In the genomic region with DNA sequence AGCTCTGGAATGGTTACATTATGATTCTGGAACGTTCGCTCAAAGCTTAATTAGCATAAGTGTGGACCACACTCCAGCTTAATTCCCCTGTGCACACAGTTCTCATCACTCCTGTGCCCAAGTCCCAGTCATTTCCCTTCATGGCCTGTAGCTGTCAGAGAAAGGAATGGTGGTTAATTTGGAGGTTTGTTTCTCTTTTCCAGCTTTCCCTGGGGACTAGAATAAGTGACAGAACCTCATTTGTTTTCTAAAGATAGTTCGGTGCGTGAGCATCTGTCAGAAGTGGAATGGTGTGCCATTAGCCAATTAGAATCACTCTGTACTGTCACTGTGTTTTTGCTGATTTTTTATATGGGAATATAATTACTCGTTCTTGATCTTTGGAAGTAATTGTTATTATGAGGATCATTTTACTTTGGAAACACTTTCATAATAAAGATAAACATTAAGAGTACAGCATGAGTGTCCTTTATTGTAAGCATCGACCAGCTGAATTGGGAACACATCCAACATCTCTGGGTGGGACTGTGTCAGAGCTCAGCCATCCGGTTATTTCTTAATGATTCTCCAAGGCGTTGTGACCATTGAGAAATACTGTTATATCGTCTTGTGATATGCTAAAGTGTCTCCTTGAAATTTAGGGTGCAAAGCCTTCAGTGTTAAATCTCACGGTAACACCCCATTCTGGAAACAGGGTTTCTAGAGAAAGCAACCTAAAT, we compare ENCODE assay signal across 15 mouse cellular contexts. TPM values are rescaled to one million over a fixed set of nuclear protein-coding genes. Genes with fewer than 3 reads are reported as not detected.
DNase-seq lines count a peak whose midpoint lies in the region; ATAC-seq and TF ChIP-seq lines count a peak whose summit lies in the region.
"Had no signal": no experiment of that assay in that cellular context is flagged by ENCODE, and none has a peak within 500 bp of the region (broad histone marks: within the 10 kb centered on the region; RNA-seq: fewer than 3 reads in every experiment).

No protein-coding gene starts in this region.

- H3K27me3 ChIP-seq in forebrain, embryonic 13.5 days, result no peaks in the 10 kb centered on the region
- no peaks in the 10 kb centered on the region for H3K27me3 ChIP-seq in forebrain, embryonic 10.5 days (ENCODE audit: poor library complexity, severe bottlenecking)
- no peaks in the 10 kb centered on the region for H3K27me3 ChIP-seq in intestine, embryonic 14.5 days (replicated peaks; ENCODE audit: control insufficient read depth, insufficient read depth, low read length)
- no peaks in the 10 kb centered on the region for H3K27me3 ChIP-seq in intestine, embryonic 15.5 days (replicated peaks)
- H3K27me3 ChIP-seq in lung, postnatal 0 days (replicated peaks; ENCODE audit: insufficient read depth, low read length), result no peaks in the 10 kb centered on the region
- H3K27me3 ChIP-seq: embryonic facial prominence, embryonic 15.5 days; kidney, embryonic 15.5 days; limb, embryonic 12.5 days had no signal

- H3K27ac ChIP-seq in forebrain, embryonic 13.5 days, result no peak overlapping the region
- no peak overlapping the region for H3K27ac ChIP-seq in forebrain, embryonic 10.5 days
- no peak overlapping the region for H3K27ac ChIP-seq in intestine, embryonic 14.5 days (ENCODE audit: low read depth)
- no peak overlapping the region for H3K27ac ChIP-seq in intestine, embryonic 15.5 days
- no peak overlapping the region for H3K27ac ChIP-seq in lung, postnatal 0 days (ENCODE audit: low read length)
- H3K27ac ChIP-seq: embryonic facial prominence, embryonic 15.5 days; kidney, embryonic 15.5 days; limb, embryonic 12.5 days had no signal

- no peak for TF ChIP-seq EP300 in lung, postnatal 0 days (IDR thresholded peaks at IDR 0.05)

- no peak for TF ChIP-seq CTCF in lung, postnatal 0 days (IDR thresholded peaks at IDR 0.05)

- no peak for DNase-seq in forebrain, embryonic 10.5 days (ENCODE audit: extremely low spot score, low spot score)
- DNase-seq in intestine, embryonic 14.5 days (ENCODE audit: low spot score), result peak; percentile 42
- DNase-seq in brain, adult 2 months (ENCODE audit: low read depth, low spot score), result peak; percentile 38
- DNase-seq in lung, postnatal 0 days (ENCODE audit: low spot score), result peak; percentile 76
- no peak for DNase-seq in embryo, embryonic 9.5 days (ENCODE audit: extremely low spot score)
- no peak for DNase-seq in cerebellum, postnatal 25 days
- DNase-seq: cerebellum, adult 9-11 months; liver, postnatal 0 days; spleen, adult 18-20 months; thymus, adult 2 months had no signal

- peaks cover 9% of the 10 kb centered on the region; the same call in 1 of the 2 replicates for H3K4me1 ChIP-seq in forebrain, embryonic 13.5 days
- H3K4me1 ChIP-seq in forebrain, embryonic 10.5 days, result no peaks in the 10 kb centered on the region
- peaks cover 5% of the 10 kb centered on the region; the same call in 1 of the 2 replicates for H3K4me1 ChIP-seq in intestine, embryonic 14.5 days (replicated peaks; ENCODE audit: control insufficient read depth, insufficient read depth, low read length)
- H3K4me1 ChIP-seq in intestine, embryonic 15.5 days (replicated peaks), result 0 out of 2 replicates have a peak, but pooled peaks cover 5% of the 10 kb centered on the region
- H3K4me1 ChIP-seq in lung, postnatal 0 days (ENCODE audit: insufficient read depth, low read depth, low read length), result 0 out of 2 replicates have a peak, but pooled peaks cover 4% of the 10 kb centered on the region

- H3K9ac ChIP-seq in forebrain, embryonic 13.5 days, result no peak overlapping the region
- H3K9ac ChIP-seq in intestine, embryonic 14.5 days (ENCODE audit: low read length), result no peak overlapping the region
- H3K9ac ChIP-seq in intestine, embryonic 15.5 days, result no peak overlapping the region
- no peak overlapping the region for H3K9ac ChIP-seq in lung, postnatal 0 days (replicated peaks; ENCODE audit: low read depth)
- H3K9ac ChIP-seq: embryonic facial prominence, embryonic 15.5 days; kidney, embryonic 15.5 days; limb, embryonic 12.5 days; liver, postnatal 0 days had no signal

- peaks cover 11% of the 10 kb centered on the region for H3K36me3 ChIP-seq in forebrain, embryonic 13.5 days (ENCODE audit: poor library complexity, severe bottlenecking)
- peaks cover 7% of the 10 kb centered on the region for H3K36me3 ChIP-seq in forebrain, embryonic 10.5 days (replicated peaks)
- peaks cover 12% of the 10 kb centered on the region for H3K36me3 ChIP-seq in intestine, embryonic 14.5 days (ENCODE audit: control insufficient read depth, insufficient read depth, low read length)
- no peaks in the 10 kb centered on the region for H3K36me3 ChIP-seq in intestine, embryonic 15.5 days
- H3K36me3 ChIP-seq in lung, postnatal 0 days (ENCODE audit: insufficient read depth, low read length), result no peaks in the 10 kb centered on the region

- peak; percentile 58; the same call in 1 of the 2 replicates for ATAC-seq in forebrain, embryonic 13.5 days
- no peak for ATAC-seq in intestine, embryonic 14.5 days (replicated peaks; ENCODE audit: low FRiP score, low TSS enrichment, low read depth)
- no peak; the same call in 1 of the 2 replicates for ATAC-seq in intestine, embryonic 15.5 days
- ATAC-seq in lung, postnatal 0 days, result peak; percentile 77
- ATAC-seq: liver, postnatal 0 days had no signal

- WGBS in forebrain, embryonic 13.5 days, result 65% methylated on average over 10 of the region's 10 CpGs
- WGBS in forebrain, embryonic 10.5 days, result 92% methylated on average over 10 of the region's 10 CpGs
- 65% methylated on average over 10 of the region's 10 CpGs for WGBS in intestine, embryonic 14.5 days
- 62% methylated on average over 10 of the region's 10 CpGs for WGBS in intestine, embryonic 15.5 days
- 41% methylated on average over 10 of the region's 10 CpGs for WGBS in lung, postnatal 0 days

- no peaks in the 10 kb centered on the region; the same call in 1 of the 2 replicates for H3K9me3 ChIP-seq in forebrain, embryonic 13.5 days (replicated peaks)
- H3K9me3 ChIP-seq in forebrain, embryonic 10.5 days, result 0 out of 2 replicates have a peak, but pooled peaks cover 6% of the 10 kb centered on the region
- H3K9me3 ChIP-seq in intestine, embryonic 14.5 days (ENCODE audit: control insufficient read depth, low read length), result no peaks in the 10 kb centered on the region
- no peaks in the 10 kb centered on the region for H3K9me3 ChIP-seq in intestine, embryonic 15.5 days
- H3K9me3 ChIP-seq in lung, postnatal 0 days (ENCODE audit: low read length), result no peaks in the 10 kb centered on the region
- H3K9me3 ChIP-seq: embryonic facial prominence, embryonic 15.5 days had no signal

- H3K4me2 ChIP-seq in forebrain, embryonic 13.5 days, result no peak overlapping the region
- no peak overlapping the region for H3K4me2 ChIP-seq in intestine, embryonic 14.5 days (ENCODE audit: low read length)
- H3K4me2 ChIP-seq in intestine, embryonic 15.5 days (replicated peaks), result no peak overlapping the region
- no peak overlapping the region for H3K4me2 ChIP-seq in lung, postnatal 0 days (replicated peaks; ENCODE audit: low read depth, low read length)
- H3K4me2 ChIP-seq: embryonic facial prominence, embryonic 15.5 days; kidney, embryonic 15.5 days; limb, embryonic 12.5 days had no signal

- H3K4me3 ChIP-seq in forebrain, embryonic 13.5 days, result no peak overlapping the region
- H3K4me3 ChIP-seq in forebrain, embryonic 10.5 days, result no peak overlapping the region
- H3K4me3 ChIP-seq in intestine, embryonic 14.5 days (ENCODE audit: low read depth, low read length), result no peak overlapping the region
- no peak overlapping the region for H3K4me3 ChIP-seq in intestine, embryonic 15.5 days (replicated peaks)
- no peak overlapping the region for H3K4me3 ChIP-seq in lung, postnatal 0 days (ENCODE audit: low read depth, low read length)
- H3K4me3 ChIP-seq: embryonic facial prominence, embryonic 15.5 days; kidney, embryonic 15.5 days; limb, embryonic 12.5 days had no signal

RNA-seq across cellular contexts. Expression of gene Nostrin, which starts 21.6 kb away (rescaled TPM):
- polyA plus RNA-seq in forebrain, embryonic 13.5 days (2015; fragmentation: Nextera tagmentation; extraction: Ambion mirVana), result 0.53 and 0.96 TPM in 2 replicates
- 0.38 and 1.0 TPM in 2 replicates for polyA plus RNA-seq in forebrain, embryonic 10.5 days (2016; fragmentation: Nextera tagmentation; extraction: Ambion mirVana)
- polyA plus RNA-seq in intestine, embryonic 14.5 days (2014; fragmentation: Nextera tagmentation; extraction: Ambion mirVana), result 17.9 and 18.9 TPM in 2 replicates
- 22.5 and 24.0 TPM in 2 replicates for polyA plus RNA-seq in intestine, embryonic 15.5 days (2015; fragmentation: Nextera tagmentation; extraction: Ambion mirVana)
- 47.2 and 48.0 TPM in 2 replicates for polyA plus RNA-seq in lung, postnatal 0 days (2015; fragmentation: Nextera tagmentation; extraction: Ambion mirVana)

Comparison
In these comparisons a context has a peak if more than half of its experiments do, and no peak if none do; other contexts are left out.
1. ATAC-seq: peak in forebrain, embryonic 13.5 days (single experiment) and lung, postnatal 0 days (single experiment); none in intestine, embryonic 14.5 days (single experiment) and intestine, embryonic 15.5 days (single experiment).
2. DNase-seq: peak in intestine, embryonic 14.5 days (single experiment), brain, adult 2 months (single experiment) and lung, postnatal 0 days (single experiment); none in forebrain, embryonic 10.5 days (single experiment), embryo, embryonic 9.5 days (single experiment) and cerebellum, postnatal 25 days (0 of 2).